Mouse (Mus musculus) layer of hippocampus, adult 18-20 months (tissue): ENCODE results near the gene Ttc21b. TPM values are rescaled to one million over a fixed set of nuclear protein-coding genes. Genes with fewer than 3 reads are reported as not detected.
A peak's percentile ranks its signal among the peaks of the same experiment; 100 is the strongest.

Experiments used
- DNase-seq, 2 experiments: peaks; one replicate each; pipeline ENCODE4 v3.0.0; 2022; ENCODE audit warnings: low spot score in 2 of 2
- total RNA-seq, 2 experiments: library from RNA; stranded (reverse); gene quantifications; 2 replicates each; pipeline ENCODE4 v1.2.3; 2021

Gene Ttc21b
- total RNA-seq, 2 experiments from 2014 or later = 10.9 to 12.0 TPM

DNA sequence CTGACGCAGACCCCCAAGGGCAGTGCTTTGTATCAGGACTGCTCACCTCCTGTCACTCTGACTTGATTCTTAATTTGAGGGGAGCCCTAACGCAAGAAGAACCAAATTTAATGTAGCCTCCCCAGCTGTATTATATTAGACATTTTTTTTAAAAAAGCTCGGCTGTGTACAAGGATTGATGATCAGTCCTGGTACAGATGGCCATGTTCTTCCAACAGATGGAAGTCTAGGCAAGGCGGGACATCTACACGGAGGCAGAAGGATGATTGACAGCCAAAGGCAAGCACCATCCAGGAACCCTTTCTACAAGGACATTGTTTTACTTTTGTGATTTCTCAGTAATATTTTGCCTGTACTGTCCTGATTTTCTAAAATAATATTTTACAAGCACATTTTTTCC, 83.3 kb downstream of the Ttc21b start:
- DNase-seq = peak; percentile 71 to 91

DNA sequence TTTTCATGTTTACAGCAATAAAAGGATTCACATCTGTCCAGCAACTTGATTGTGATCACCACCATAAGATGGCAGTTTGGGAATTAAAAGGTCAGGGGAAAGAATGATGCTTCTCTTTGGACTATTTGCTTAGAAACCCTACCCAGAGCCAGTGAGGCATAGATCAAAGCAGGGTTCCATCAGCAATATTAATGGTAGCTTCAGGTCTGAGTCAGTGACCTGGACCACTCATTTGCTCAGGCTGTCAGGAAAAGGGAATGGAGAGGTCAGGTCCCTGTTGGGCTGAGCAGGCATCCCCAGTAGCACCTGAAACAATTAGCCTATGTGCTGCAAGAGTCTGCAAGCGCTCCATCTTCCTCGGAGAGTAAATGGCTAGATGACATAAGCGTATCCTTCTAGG, 84.8 kb downstream of the Ttc21b start:
- DNase-seq = no peak

DNA sequence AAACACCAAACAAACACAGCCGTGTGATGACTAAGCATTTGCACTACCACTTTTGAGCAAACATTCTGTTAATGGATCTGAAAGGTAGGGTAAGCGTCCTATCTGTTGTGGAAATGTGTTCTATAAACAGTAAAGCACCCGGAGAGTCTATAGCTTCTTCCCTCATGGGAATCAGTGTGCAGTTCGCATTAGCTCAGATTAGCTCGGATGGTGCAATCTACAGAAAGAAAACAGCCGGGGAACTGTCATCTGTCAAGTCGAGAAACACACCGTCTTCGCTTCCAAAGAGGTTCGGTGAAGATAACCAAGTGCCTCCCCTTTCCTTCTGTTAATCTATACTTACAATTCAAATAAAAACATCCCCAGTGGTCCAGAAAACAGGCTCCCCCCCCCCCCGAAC, 85.7 kb downstream of the Ttc21b start:
- no peak for DNase-seq

DNA sequence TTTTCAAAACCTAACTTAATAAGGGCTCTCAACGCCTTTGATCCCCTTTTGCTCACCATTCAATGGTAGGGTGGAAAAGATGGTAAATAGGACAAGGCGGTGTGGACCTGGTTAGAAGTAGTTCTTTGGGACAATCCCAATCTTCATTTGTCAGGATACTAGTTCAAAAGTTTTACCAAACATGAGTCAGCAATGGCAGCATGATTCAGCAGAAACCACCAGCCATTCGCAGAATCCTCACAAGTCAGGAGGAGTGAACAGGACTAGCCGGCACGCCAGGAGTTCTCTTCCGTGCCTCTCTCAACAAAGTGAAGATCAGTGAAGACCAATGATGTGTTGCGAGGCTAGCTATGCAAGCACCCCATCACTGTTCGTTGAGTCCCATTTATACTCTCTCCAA, 91.4 kb downstream of the Ttc21b start:
- no peak for DNase-seq

DNA sequence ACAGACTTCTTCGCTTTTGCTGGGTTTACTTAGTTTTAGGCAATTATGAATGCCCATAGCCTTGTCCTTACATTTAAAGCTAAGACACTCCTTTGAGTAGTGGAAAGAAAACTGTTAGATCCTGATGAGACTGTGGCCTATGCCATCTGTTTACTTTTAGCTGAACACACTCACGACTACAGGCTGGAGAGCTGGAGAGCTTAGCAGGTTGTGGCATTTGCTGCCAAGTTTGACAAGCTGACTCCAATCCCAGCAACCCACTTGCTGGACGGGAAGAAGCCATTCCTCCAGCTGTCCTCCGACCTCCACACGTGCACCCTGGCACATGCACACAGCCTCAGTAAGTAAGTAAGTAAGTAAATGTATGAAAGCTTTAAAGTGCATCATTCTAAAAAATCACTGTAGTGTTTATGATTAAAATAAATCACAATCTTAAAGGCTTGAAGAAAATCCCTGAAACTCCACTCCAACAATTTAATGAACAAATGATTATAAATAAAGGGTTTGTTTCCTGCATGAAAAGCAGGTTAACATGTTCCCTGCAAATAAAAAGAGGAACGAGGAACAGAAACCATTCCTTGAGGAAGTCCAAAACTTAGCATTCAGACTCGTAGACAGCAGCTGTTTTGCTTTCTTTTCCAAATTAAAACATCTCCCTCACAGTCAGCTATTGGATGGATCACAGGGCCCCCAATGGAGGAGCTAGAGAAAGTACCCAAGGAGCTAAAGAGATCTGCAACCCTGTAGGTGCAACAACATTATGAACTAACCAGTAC, 98.1 kb downstream of the Ttc21b start:
- DNase-seq = no peak

DNA sequence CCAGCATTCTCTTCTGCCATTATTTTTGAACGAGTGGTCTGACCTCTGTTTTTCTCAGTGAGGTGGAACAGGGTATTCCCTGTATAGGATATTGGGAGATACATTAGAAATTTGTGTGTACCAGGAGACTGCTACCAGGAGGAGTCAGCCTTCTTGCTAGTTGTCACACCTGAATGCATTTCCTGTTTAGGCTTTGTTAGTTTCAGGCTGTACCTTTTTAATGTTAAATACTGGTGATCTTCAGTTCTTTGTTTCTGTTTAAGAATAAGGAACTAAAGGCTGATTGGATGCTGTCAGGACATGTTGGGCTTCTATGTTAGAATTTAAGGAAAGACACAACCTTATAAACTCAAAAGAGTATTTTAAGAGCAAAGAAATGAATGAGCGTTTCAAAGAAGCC, 105.0 kb downstream of the Ttc21b start:
- DNase-seq = no peak

DNA sequence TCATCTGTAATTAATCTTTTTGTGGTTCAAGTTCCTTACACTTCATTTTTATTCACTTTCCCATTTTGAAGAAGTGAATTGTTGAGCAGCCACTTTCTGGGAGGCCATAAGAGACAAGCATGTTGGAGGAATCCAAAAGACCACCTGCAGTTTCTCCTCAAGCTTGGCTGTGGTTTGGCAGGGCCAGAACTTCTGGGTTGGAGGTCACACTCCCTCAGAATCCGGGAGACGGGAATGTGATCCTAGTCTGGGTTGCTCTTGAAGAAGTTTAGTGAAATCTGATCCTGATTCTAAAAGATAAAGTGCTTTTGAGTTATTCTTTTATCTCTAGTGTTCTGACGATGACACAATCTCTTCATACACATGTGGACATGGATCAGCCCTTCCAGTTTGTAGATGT, 105.9 kb downstream of the Ttc21b start:
- no peak for DNase-seq

DNA sequence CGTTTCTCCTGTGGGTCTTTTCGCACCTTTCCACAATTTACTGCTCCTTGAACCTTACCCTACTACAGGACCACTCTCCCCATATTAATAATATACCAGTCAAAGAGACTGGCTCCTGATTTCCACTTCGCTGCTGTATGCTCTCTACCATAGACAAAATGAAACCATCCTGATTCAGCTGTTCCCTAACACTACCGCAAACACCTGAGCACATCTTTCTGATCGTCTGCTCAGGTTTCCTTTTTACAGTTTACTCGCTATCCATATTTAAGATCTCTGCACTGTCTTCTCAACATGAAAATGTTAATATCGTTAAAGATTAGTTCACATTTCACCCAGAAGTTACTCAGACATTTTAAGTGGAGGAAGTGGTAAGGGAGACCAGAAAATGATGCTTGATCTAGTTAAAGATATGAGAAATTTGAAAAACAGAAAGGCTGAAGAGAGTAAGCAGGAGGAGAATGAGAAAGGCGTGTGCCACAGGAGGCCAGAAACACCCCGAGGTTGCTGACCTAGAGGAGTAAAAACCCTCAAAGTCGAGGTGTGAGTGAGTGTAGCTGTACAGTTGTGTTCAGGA, 107.7 kb downstream of the Ttc21b start:
- DNase-seq = no peak

DNA sequence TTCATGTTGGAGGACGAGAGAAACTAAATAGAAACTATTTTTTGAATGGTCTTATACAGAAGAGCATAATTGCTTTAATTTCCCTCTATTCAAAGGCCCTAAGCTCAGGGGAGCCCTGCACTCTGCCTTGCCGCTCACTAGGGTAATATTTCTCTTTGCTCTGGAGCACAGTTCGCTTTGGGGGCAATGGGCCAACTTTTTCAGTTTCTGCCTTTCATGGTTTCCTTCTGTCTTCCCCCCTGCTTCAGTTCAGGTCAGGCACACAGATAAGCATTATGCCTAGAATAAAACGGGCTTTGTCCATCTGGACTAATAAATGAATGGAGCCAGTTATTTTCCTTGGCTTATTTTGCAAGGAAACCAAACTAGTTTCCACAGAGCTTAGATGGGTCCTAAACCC, 109.9 kb downstream of the Ttc21b start:
- DNase-seq = peak in 1 of 2 experiments; percentile 56

DNA sequence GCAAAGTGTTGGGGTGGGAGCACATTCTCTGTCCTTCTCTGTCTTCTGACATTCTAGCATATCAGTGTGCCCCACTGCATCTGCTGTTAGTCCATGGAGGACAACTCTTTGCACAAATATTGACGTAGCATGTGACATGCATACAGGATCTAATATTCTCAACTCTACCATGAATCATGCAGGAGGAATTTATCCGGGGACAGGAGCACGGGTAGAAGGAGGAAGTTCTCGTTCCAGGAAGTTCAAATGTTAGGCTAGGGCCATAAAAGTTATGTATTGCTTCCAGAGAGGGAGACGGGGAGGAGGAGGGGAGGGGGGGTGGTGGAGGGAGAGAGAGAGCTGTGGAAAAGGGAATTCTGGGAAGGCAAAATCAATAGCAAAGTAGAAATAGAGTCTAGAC, 111.6 kb downstream of the Ttc21b start:
- DNase-seq = no peak

DNA sequence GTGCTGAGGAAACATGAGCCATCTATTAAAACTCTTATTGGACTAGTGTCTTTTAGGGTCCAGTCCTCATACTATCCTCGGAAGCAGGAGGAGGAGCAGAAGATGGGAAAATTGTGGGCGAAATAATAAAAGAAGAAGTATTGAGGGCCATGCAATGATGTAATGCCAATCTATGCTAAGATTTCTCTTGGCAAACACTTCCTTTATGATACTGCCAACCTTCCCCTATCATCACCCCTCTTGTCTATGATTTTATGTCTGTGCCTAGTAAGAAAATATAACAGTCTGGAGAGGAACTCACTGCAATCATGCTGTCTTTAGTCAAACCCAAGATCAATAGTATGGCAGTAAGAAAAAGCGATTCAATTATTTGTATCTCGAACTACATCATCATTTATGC, 113.1 kb downstream of the Ttc21b start:
- DNase-seq = no peak

DNA sequence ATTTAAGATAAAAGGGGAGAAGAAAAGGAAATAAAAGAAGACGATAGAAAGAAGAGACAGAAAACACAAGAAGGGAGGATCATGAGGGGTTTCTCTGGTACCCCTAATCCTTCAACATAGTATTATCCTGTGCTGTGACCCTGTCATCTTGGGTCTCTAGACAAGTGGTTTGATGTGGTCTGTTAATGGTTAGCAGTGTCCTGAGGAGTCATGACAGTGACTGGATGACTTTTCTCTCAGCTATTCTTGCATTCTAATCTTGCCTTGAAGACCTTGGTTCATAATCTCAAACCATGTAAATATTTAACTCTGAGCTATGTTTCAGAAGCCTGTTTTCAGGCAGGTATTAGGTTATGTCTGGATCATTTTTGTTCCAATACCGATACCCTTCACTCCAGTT, 113.7 kb downstream of the Ttc21b start:
- no peak for DNase-seq

DNA sequence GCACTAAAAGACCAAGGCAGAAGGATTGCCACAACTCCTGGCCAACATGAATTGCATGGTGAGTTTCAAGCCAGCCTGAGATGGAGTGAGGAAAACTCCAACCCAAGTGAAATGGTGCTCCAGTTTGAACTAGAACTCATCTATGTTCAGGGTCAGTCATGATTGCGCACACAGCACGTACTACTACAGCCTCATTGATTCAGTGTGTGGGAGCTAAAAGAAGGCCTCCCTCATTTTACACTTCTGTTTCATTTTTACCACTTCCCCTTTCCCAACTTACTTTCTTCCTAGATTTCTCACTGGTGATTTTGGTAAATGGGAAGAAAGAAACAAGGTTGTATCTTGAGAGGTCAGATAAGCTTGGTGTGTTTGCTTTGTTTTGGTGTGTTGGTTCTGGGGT, 114.1 kb downstream of the Ttc21b start:
- DNase-seq = no peak

DNA sequence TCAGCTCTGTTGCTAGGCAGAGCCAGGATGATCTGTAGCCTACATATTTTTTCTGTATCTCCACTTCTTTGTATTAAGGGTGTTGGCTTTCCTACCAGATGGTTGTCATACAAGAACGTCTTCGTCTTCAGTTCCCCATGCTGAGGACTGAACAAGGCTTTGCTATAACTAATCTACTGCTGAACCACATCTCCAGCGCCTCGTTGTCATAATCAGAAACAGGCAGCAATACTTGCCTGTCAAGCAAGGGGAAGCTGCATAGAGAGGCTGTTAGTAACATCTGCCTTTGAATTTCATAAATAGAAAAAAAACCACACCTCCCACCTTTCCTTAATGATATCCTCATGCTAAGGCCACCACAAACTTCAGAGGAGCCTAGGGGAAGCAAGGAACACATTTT, 116.2 kb downstream of the Ttc21b start:
- DNase-seq = peak in 1 of 2 experiments; percentile 37

Other genes starting within 250 kb of the Ttc21b start
- gene Galnt3, start 131.6 kb downstream of the Ttc21b start, total RNA-seq = 1 to 10 TPM; 4.8 to 6.0 TPM
- gene Scn1a, start 184.2 kb upstream of the Ttc21b start, total RNA-seq = 10 to 100 TPM; 64.4 to 69.1 TPM